Mouse (Mus musculus): ENCODE data around the gene Glb1l2. TPM values are rescaled to one million over a fixed set of nuclear protein-coding genes. Genes with fewer than 3 reads are reported as not detected.

The Glb1l2 gene
- polyA plus RNA-seq, 1 experiment from 2014 or later: 1.3 TPM

Other genes starting within 250 kb of the Glb1l2 start
- gene B3gat1, start 72.7 kb downstream of the Glb1l2 start, polyA plus RNA-seq (2015; fragmentation: Nextera tagmentation; extraction: Ambion mirVana): 0.06 and 0.15 TPM in 2 replicates
- gene Glb1l3, start 54.4 kb upstream of the Glb1l2 start, polyA plus RNA-seq (2015; fragmentation: Nextera tagmentation; extraction: Ambion mirVana): not detected in 2 replicates
- gene Gm1110, start 116.6 kb upstream of the Glb1l2 start, polyA plus RNA-seq (2015; fragmentation: Nextera tagmentation; extraction: Ambion mirVana): not detected in 2 replicates
- gene Acad8, start 193.1 kb upstream of the Glb1l2 start, polyA plus RNA-seq (2015; fragmentation: Nextera tagmentation; extraction: Ambion mirVana): 37.8 and 39.7 TPM in 2 replicates
- 120 and 137 TPM in 2 replicates for gene Thyn1, start 193.2 kb upstream of the Glb1l2 start, polyA plus RNA-seq (2015; fragmentation: Nextera tagmentation; extraction: Ambion mirVana)
- gene Vps26b, start 223.6 kb upstream of the Glb1l2 start, polyA plus RNA-seq (2015; fragmentation: Nextera tagmentation; extraction: Ambion mirVana): 26.7 and 30.2 TPM in 2 replicates
- gene Ncapd3, start 223.7 kb upstream of the Glb1l2 start, polyA plus RNA-seq (2015; fragmentation: Nextera tagmentation; extraction: Ambion mirVana): 20.3 and 20.9 TPM in 2 replicates

Measured in intestine, embryonic 16.5 days (tissue).